In the genomic region with DNA sequence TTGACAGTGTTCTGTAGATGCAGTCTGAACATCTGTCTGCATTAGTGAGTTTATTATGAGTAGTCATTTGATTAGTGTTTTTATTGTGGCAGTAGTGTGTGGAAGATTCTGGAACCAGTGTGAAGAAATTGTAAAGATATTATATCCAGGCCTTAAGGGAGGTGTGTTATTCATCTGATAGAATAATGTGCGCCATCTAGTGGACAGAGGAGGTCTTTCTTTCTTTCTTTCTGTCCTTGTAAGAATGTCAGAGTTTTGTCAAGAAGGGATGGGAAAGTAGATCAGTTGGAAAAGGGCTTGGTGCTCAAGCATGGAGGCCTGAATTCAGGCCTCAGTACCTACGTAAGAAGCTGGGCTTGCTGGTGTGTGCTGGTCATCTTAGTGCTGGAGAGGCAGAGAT, we compare ENCODE assay signal across 9 mouse cellular contexts.
A peak's percentile ranks its signal among the peaks of the same experiment; 100 is the strongest.
DNase-seq lines count a peak whose midpoint lies in the region; ATAC-seq and TF ChIP-seq lines count a peak whose summit lies in the region.
"Had no signal": no experiment of that assay in that cellular context is flagged by ENCODE, and none has a peak within 500 bp of the region (broad histone marks: within the 10 kb centered on the region; RNA-seq: fewer than 3 reads in every experiment).

No protein-coding gene starts in this region.

- H3K4me1 ChIP-seq in MEL (ENCODE audit: control insufficient read depth in 1 of 2, insufficient read depth in 2 of 2, low read length in 2 of 2), result no peaks in the 10 kb centered on the region

- H3K9ac ChIP-seq in MEL (ENCODE audit: control insufficient read depth, low read depth, low read length, poor library complexity, severe bottlenecking), result no peak overlapping the region

- H3K9me3 ChIP-seq in MEL (replicated peaks; ENCODE audit: insufficient read depth, low read length), result no peaks in the 10 kb centered on the region

- TF ChIP-seq CTCF in MEL (IDR thresholded peaks at IDR 0.05 in 2 of 3, conservative IDR thresholded peaks at IDR 0.05 in 1 of 3; ENCODE audit: control insufficient read depth in 1 of 3, insufficient read depth in 1 of 3, low read depth in 2 of 3, low read length in 3 of 3, poor library complexity in 1 of 3, severe bottlenecking in 1 of 3), result peak in 2 of 3 experiments; percentile 23 to 51; a peak in 3 of 6 replicates

- peak; percentile 38 for TF ChIP-seq RAD21 in MEL (IDR thresholded peaks at IDR 0.05; ENCODE audit: low read depth, low read length)

- no peak for TF ChIP-seq POLR2A in MEL (IDR thresholded peaks at IDR 0.05; ENCODE audit: control insufficient read depth in 1 of 2, insufficient read depth in 1 of 2, low read depth in 1 of 2, low read length in 2 of 2, poor library complexity in 1 of 2)

- H3K4me3 ChIP-seq in MEL (ENCODE audit: control insufficient read depth in 1 of 2, insufficient read depth in 1 of 2, low read depth in 2 of 2, low read length in 2 of 2), result no peak overlapping the region
- H3K4me3 ChIP-seq: erythroblast, embryonic 14.5 days had no signal

- H3K27me3 ChIP-seq in MEL (ENCODE audit: control insufficient read depth in 1 of 2, insufficient read depth in 2 of 2, low read length in 2 of 2), result no peaks in the 10 kb centered on the region

- TF ChIP-seq EP300 in MEL (IDR thresholded peaks at IDR 0.05; ENCODE audit: low read depth in 1 of 2, low read length in 2 of 2), result no peak

- DNase-seq in adrenal gland, postnatal 10 days, result peak; percentile 31
- no peak for DNase-seq in adrenal gland, adult 2 months
- peak; percentile 68 for DNase-seq in layer of hippocampus, adult 11-12 months (ENCODE audit: low spot score)
- no peak for DNase-seq in layer of hippocampus, postnatal 36 days
- peak; percentile 43 for DNase-seq in MEL (ENCODE audit: low read depth, low spot score)
- no peak for DNase-seq in testis, postnatal 14 days (ENCODE audit: low spot score)

- peak; percentile 20; the same call in 1 of the 2 replicates for ATAC-seq in granulocyte monocyte progenitor cell, adult 5-6 weeks (replicated peaks; ENCODE audit: poor library complexity, severe bottlenecking)
- no peak for ATAC-seq in activated CD4-positive, CD25-positive, alpha-beta regulatory T cell, adult 4 months

- H3K36me3 ChIP-seq in MEL (ENCODE audit: control insufficient read depth in 1 of 2, insufficient read depth in 2 of 2, low read length in 2 of 2), result no peaks in the 10 kb centered on the region

- H3K79me2 ChIP-seq in MEL (ENCODE audit: control insufficient read depth, insufficient read depth, low read length, poor library complexity), result no peaks in the 10 kb centered on the region

- no peak overlapping the region for H3K27ac ChIP-seq in MEL (ENCODE audit: control insufficient read depth, low read depth, low read length)

TF ChIP-seq in MEL, 35 proteins besides CTCF, POLR2A, EP300 and RAD21:
- TF ChIP-seq SIN3A (IDR thresholded peaks at IDR 0.05; ENCODE audit: low read length) (no peak), SMC3 (IDR thresholded peaks at IDR 0.05; ENCODE audit: low read depth, low read length) (peak; percentile 52), CHD2 (IDR thresholded peaks at IDR 0.05; ENCODE audit: low read length) (no peak)

Comparison
In these comparisons a context has a peak if more than half of its experiments do, and no peak if none do; other contexts are left out.
1. DNase-seq: peak in adrenal gland, postnatal 10 days (single experiment), layer of hippocampus, adult 11-12 months (single experiment) and MEL (single experiment); none in adrenal gland, adult 2 months (single experiment), layer of hippocampus, postnatal 36 days (0 of 2) and testis, postnatal 14 days (single experiment).